Mouse (Mus musculus) CH12.LX (cell line): ENCODE results near the gene Mapk8ip3. TPM values are rescaled to one million over a fixed set of nuclear protein-coding genes. Genes with fewer than 3 reads are reported as not detected.

ENCODE experiments used
- DNase-seq: peaks from one replicate; pipeline ENCODE4 v3.0.0-alpha.2; 2013; ENCODE audit errors: extremely low read depth
- H3K27ac ChIP-seq: 2 replicates; pipeline ENCODE4 v1.5.1; 2012; ENCODE audit warnings: low read depth, mild to moderate bottlenecking, control low read depth, moderate library complexity; ENCODE audit not compliant: insufficient read depth
- H3K27me3 ChIP-seq: replicated peaks from 2 replicates; pipeline ENCODE3; 2012; ENCODE audit warnings: inconsistent platforms
- H3K36me3 ChIP-seq, 2 experiments: replicated peaks in 1 of 2; 2 replicates each; pipeline versions ENCODE3 to v1.6.1; 2012; ENCODE audit warnings: inconsistent platforms in 1 of 2, low read length in 1 of 2, mild to moderate bottlenecking in 1 of 2, mixed read lengths in 1 of 2, moderate library complexity in 1 of 2; ENCODE audit not compliant: control insufficient read depth in 1 of 2, insufficient read depth in 1 of 2
- H3K4me1 ChIP-seq, 2 experiments: 2 replicates each; pipeline ENCODE4 v1.6.1; 2012; ENCODE audit warnings: inconsistent platforms in 1 of 2, moderate library complexity in 1 of 2; ENCODE audit not compliant: insufficient read depth in 2 of 2, control insufficient read depth in 1 of 2
- H3K4me2 ChIP-seq: 2 replicates; pipeline ENCODE4 v1.6.1; 2012; ENCODE audit warnings: low read depth, mild to moderate bottlenecking, control low read depth; ENCODE audit not compliant: poor library complexity, insufficient read depth, severe bottlenecking
- H3K4me3 ChIP-seq, 3 experiments: fragments of 150-350 bp in 1 of 3; sonication (generic) in 1 of 3; replicated peaks in 1 of 3; 2 replicates each; pipeline versions ENCODE3 to v1.5.1; 2011 to 2012; ENCODE audit warnings: low read depth in 2 of 3, low read length in 2 of 3, mild to moderate bottlenecking in 2 of 3, moderate library complexity in 2 of 3, control low read depth in 1 of 3, improper control_type of control experiment in 1 of 3, inconsistent platforms in 1 of 3, mixed read lengths in 1 of 3; ENCODE audit not compliant: poor library complexity in 1 of 3
- H3K79me2 ChIP-seq: replicated peaks from 2 replicates; pipeline ENCODE4 v1.6.1; 2012; ENCODE audit warnings: mild to moderate bottlenecking, moderate library complexity; ENCODE audit not compliant: control insufficient read depth, poor library complexity, insufficient read depth, severe bottlenecking; ENCODE audit errors: extremely low read depth
- H3K9ac ChIP-seq: 2 replicates; pipeline ENCODE4 v1.6.1; 2012; ENCODE audit warnings: low read depth, mild to moderate bottlenecking, control low read depth, moderate library complexity; ENCODE audit not compliant: insufficient read depth
- H3K9me3 ChIP-seq: replicated peaks from 2 replicates; pipeline ENCODE3; 2012; ENCODE audit warnings: low read length, inconsistent platforms, mixed read lengths
- BHLHE40 ChIP-seq: IDR thresholded peaks from 2 replicates; pipeline ENCODE4 v1.6.1; 2011; ENCODE audit warnings: mild to moderate bottlenecking, low read depth, low read length, improper control_type of control experiment
- CHD2 ChIP-seq: IDR thresholded peaks from 2 replicates; pipeline ENCODE4 v1.6.1; 2011; ENCODE audit warnings: low read length, improper control_type of control experiment
- CTCF ChIP-seq, 2 experiments: IDR thresholded peaks in 1 of 2; conservative IDR thresholded peaks in 1 of 2; 2 replicates each; pipeline ENCODE4 v1.5.1; 2011 to 2012; ENCODE audit warnings: low read depth in 2 of 2, low read length in 2 of 2, improper control_type of control experiment in 1 of 2, inconsistent platforms in 1 of 2, mild to moderate bottlenecking in 1 of 2, moderate library complexity in 1 of 2
- E2F4 ChIP-seq: IDR thresholded peaks from 2 replicates; pipeline ENCODE4 v1.6.1; 2011; ENCODE audit warnings: low read depth, low read length, improper control_type of control experiment; ENCODE audit not compliant: insufficient replicate concordance
- GABPA ChIP-seq: IDR thresholded peaks from 2 replicates; pipeline ENCODE4 v1.6.1; 2012; ENCODE audit warnings: low read depth, low read length, improper control_type of control experiment, inconsistent platforms; ENCODE audit not compliant: insufficient replicate concordance
- HCFC1 ChIP-seq: IDR thresholded peaks from 2 replicates; pipeline ENCODE4 v1.6.1; 2012; ENCODE audit warnings: low read depth, mild to moderate bottlenecking, inconsistent platforms, low read length, improper control_type of control experiment
- KAT2A ChIP-seq: IDR thresholded peaks from 2 replicates; pipeline ENCODE4 v1.6.1; 2012; ENCODE audit warnings: low read length, improper control_type of control experiment, inconsistent platforms; ENCODE audit not compliant: insufficient replicate concordance
- MAZ ChIP-seq: IDR thresholded peaks from 2 replicates; pipeline ENCODE4 v1.6.1; 2012; ENCODE audit warnings: low read depth, mild to moderate bottlenecking, inconsistent platforms, low read length, improper control_type of control experiment, moderate library complexity
- MEF2A ChIP-seq: IDR thresholded peaks from 2 replicates; pipeline ENCODE4 v1.6.1; 2014; ENCODE audit warnings: low read depth, mild to moderate bottlenecking, inconsistent platforms, low read length, improper control_type of control experiment, borderline replicate concordance
- MYC ChIP-seq: IDR thresholded peaks from 2 replicates; pipeline ENCODE4 v1.6.1; 2011; ENCODE audit warnings: low read depth, mild to moderate bottlenecking, improper control_type of control experiment, low read length
- NELFE ChIP-seq: IDR thresholded peaks from 2 replicates; pipeline ENCODE4 v1.6.1; 2011; ENCODE audit warnings: low read depth, low read length, improper control_type of control experiment
- PAX5 ChIP-seq: IDR thresholded peaks from 2 replicates; pipeline ENCODE4 v1.6.1; 2012; ENCODE audit warnings: low read length, inconsistent platforms, mixed read lengths
- POLR2AphosphoS2 ChIP-seq: IDR thresholded peaks from 2 replicates; pipeline ENCODE4 v1.6.1; 2011; ENCODE audit warnings: low read depth, low read length, improper control_type of control experiment
- RAD21 ChIP-seq: IDR thresholded peaks from 2 replicates; pipeline ENCODE4 v1.6.1; 2011; ENCODE audit warnings: low read depth, mild to moderate bottlenecking, low read length, improper control_type of control experiment, moderate library complexity
- RCOR1 ChIP-seq: conservative IDR thresholded peaks from 2 replicates; pipeline ENCODE4 v1.6.1; 2012; ENCODE audit warnings: low read depth, mild to moderate bottlenecking, inconsistent platforms, low read length, improper control_type of control experiment
- SIN3A ChIP-seq: IDR thresholded peaks from 2 replicates; pipeline ENCODE4 v1.6.1; 2012; ENCODE audit warnings: low read length, improper control_type of control experiment, inconsistent platforms
- SMC3 ChIP-seq: IDR thresholded peaks from 2 replicates; pipeline ENCODE4 v1.6.1; 2011; ENCODE audit warnings: low read depth, low read length, improper control_type of control experiment
- TCF12 ChIP-seq: IDR thresholded peaks from 2 replicates; pipeline ENCODE4 v1.6.1; 2014; ENCODE audit warnings: low read depth, mild to moderate bottlenecking, inconsistent platforms, low read length, improper control_type of control experiment
- USF2 ChIP-seq: conservative IDR thresholded peaks from 2 replicates; pipeline ENCODE4 v1.6.1; 2011; ENCODE audit warnings: low read depth, low read length, improper control_type of control experiment
- ZC3H11A ChIP-seq: IDR thresholded peaks from 2 replicates; pipeline ENCODE4 v1.6.1; 2012; ENCODE audit warnings: low read depth, mild to moderate bottlenecking, inconsistent platforms, low read length, improper control_type of control experiment
- ZNF384 ChIP-seq: IDR thresholded peaks from 2 replicates; pipeline ENCODE4 v1.6.1; 2012; ENCODE audit warnings: low read depth, low read length, improper control_type of control experiment, inconsistent platforms
- dilution Hi-C: fragments of 300-500 bp; cut with MboI; formaldehyde crosslinking; loops from 2 replicates; pipeline ENCODE4 v1.14.3; 2020; ENCODE audit warnings: low sequenced_read_pairs; ENCODE audit not compliant: extremely low pct_unique_long_range_greater_than_20kb, extremely low pct_ligation_motif_present
- in situ Hi-C: fragments of 300-500 bp; cut with MboI; formaldehyde crosslinking; loops from 3 replicates; pipeline ENCODE4 v1.14.3; 2019; ENCODE audit warnings: low sequenced_read_pairs, low pct_ligation_motif_present, low pct_unique_long_range_greater_than_20kb, mixed read lengths
- polyA plus RNA-seq: library from polyadenylated mRNA; unstranded; fragments of >175 nt; gene quantifications from 2 replicates; pipeline ENCODE4 v1.2.1, GENCODE M21; 2012; ENCODE audit warnings: low read depth; ENCODE audit not compliant: insufficient read length
- total RNA-seq, 2 experiments: library from RNA; depleted of rRNA; stranded (reverse); fragments of 300-350 nt in 1 of 2; fragments of >200 nt in 1 of 2; gene quantifications; 2 replicates each; pipeline ENCODE4 v1.2.3; 2012 to 2014

Mapk8ip3 gene
- total and polyA plus RNA-seq, 3 experiments, result 14.5 to 44.0 (median 34.1) TPM

- no peak for DNase-seq
- no peak overlapping the region for H3K4me2 ChIP-seq
- no peaks in the 10 kb centered on the region for H3K4me1 ChIP-seq
- in situ Hi-C loops, result no loop called here
- H3K27me3 ChIP-seq, result no peaks in the 10 kb centered on the region
- TF ChIP-seq PAX5, result no peak
- no peaks in the 10 kb centered on the region for H3K79me2 ChIP-seq
- H3K36me3 ChIP-seq, result peaks cover 20 to 83% of the 10 kb centered on the region in 2 experiments
- no peaks in the 10 kb centered on the region for H3K9me3 ChIP-seq
- H3K27ac ChIP-seq, result no peak overlapping the region
- no peak overlapping the region for H3K4me3 ChIP-seq
- no peak overlapping the region for H3K9ac ChIP-seq
- dilution Hi-C loops, result no loop called here
Measured at GRCm38 (mm10) chr17:24867914-24868313, 68.9 kb downstream of the Mapk8ip3 start.

GRCm38 (mm10) chr17:24865776-24866175 is 71.0 kb downstream of the Mapk8ip3 start, which contains the start of gene Igfals:
Gene Igfals, plus strand, starts transcription at chr17:24865997.
- Histone ChIP-seq H3K36me3 (peaks cover 35 to 91% of the 10 kb centered on the region in 2 experiments), H3K9me3 (no peaks in the 10 kb centered on the region), H3K79me2 (no peaks in the 10 kb centered on the region), H3K27me3 (no peaks in the 10 kb centered on the region), H3K4me3 (no peak within 1 kb of the TSS), H3K9ac (no peak within 1 kb of the TSS), H3K4me1 (no peaks in the 10 kb centered on the region)
- no peak for DNase-seq
- dilution Hi-C loops (no loop called here), in situ Hi-C loops (no loop called here)
- TF ChIP-seq SMC3 (no peak), POLR2AphosphoS2 (no peak), ZC3H11A (no peak), RCOR1 (no peak), PAX5 (no peak)
- TF ChIP-seq, all 38 proteins: peak for 0
- no peak within 1 kb of the TSS for H3K27ac ChIP-seq
- no peak within 1 kb of the TSS for H3K4me2 ChIP-seq

GRCm38 (mm10) chr17:24861785-24862184 is 75.0 kb downstream of the Mapk8ip3 start:
- H3K36me3 ChIP-seq, result peaks cover 42 to 85% of the 10 kb centered on the region in 2 experiments
- in situ Hi-C loops, result no loop called here
- dilution Hi-C loops, result no loop called here

More at GRCm38 (mm10) chr17:24861785-24862184, 75.0 kb downstream of the Mapk8ip3 start:
- DNase-seq, result no peak
- H3K27ac ChIP-seq, result no peak overlapping the region
- no peaks in the 10 kb centered on the region for H3K27me3 ChIP-seq
- no peaks in the 10 kb centered on the region for H3K79me2 ChIP-seq
- no peak overlapping the region for H3K9ac ChIP-seq
- TF ChIP-seq MEF2A (no peak), CHD2 (no peak), HCFC1 (no peak), SMC3 (no peak), MYC (no peak), E2F4 (no peak), MAZ (no peak), GABPA (no peak), BHLHE40 (no peak), KAT2A (no peak), ZNF384 (no peak), RAD21 (no peak), USF2 (no peak), ZC3H11A (no peak), NELFE (no peak), TCF12 (no peak), SIN3A (no peak), CTCF (conservative IDR thresholded peaks at IDR 0.05 in 1 of 2, IDR thresholded peaks at IDR 0.05 in 1 of 2; ENCODE audit: low read depth in 2 of 2, low read length in 2 of 2) (no peak), RCOR1 (no peak)
- H3K4me3 ChIP-seq, result no peak overlapping the region
- H3K4me1 ChIP-seq, result peaks cover 0 to 26% of the 10 kb centered on the region in 2 experiments; a peak in 3 of 4 replicates
- no peaks in the 10 kb centered on the region for H3K9me3 ChIP-seq
- H3K4me2 ChIP-seq, result no peak overlapping the region
